Mouse (Mus musculus) hindbrain, embryonic 16.5 days (tissue): ENCODE data around the gene Ripply3. TPM values are rescaled to one million over a fixed set of nuclear protein-coding genes. Genes with fewer than 3 reads are reported as not detected.

Source experiments
- ATAC-seq: fragments of 200-750 bp; cut with Nextera tagmentation; 2 replicates; pipeline ENCODE4 v1.8.0; 2017; ENCODE audit warnings: moderate TSS enrichment, moderate library complexity
- H3K27ac ChIP-seq: fragments of 300-500 bp; sonication (generic); 2 replicates; pipeline ENCODE4 v1.5.1; 2014; ENCODE audit warnings: low read depth, mild to moderate bottlenecking, control low read depth, low read length, moderate library complexity
- H3K27me3 ChIP-seq: fragments of 300-500 bp; sonication (generic); replicated peaks from 2 replicates; pipeline ENCODE4 v1.6.1; 2014; ENCODE audit warnings: low read length; ENCODE audit not compliant: control insufficient read depth, insufficient read depth
- H3K36me3 ChIP-seq: fragments of 300-500 bp; sonication (generic); 2 replicates; pipeline ENCODE4 v1.6.1; 2014; ENCODE audit warnings: mild to moderate bottlenecking, low read length, moderate library complexity, mixed read lengths; ENCODE audit not compliant: control insufficient read depth, insufficient read depth
- H3K4me1 ChIP-seq: fragments of 300-500 bp; sonication (generic); 2 replicates; pipeline ENCODE4 v1.6.1; 2014; ENCODE audit warnings: low read depth, low read length; ENCODE audit not compliant: control insufficient read depth, insufficient read depth
- H3K4me2 ChIP-seq: fragments of 300-500 bp; sonication (generic); 2 replicates; pipeline ENCODE4 v1.6.1; 2014; ENCODE audit warnings: mild to moderate bottlenecking, low read length, control low read depth, moderate library complexity
- H3K4me3 ChIP-seq: fragments of 300-500 bp; sonication (generic); 2 replicates; pipeline ENCODE4 v1.5.1; 2014; ENCODE audit warnings: mild to moderate bottlenecking, low read length, control low read depth, moderate library complexity
- H3K9ac ChIP-seq: fragments of 300-500 bp; sonication (generic); 2 replicates; pipeline ENCODE4 v1.6.1; 2014; ENCODE audit warnings: low read depth, mild to moderate bottlenecking, control low read depth, low read length, moderate library complexity
- H3K9me3 ChIP-seq: fragments of 300-500 bp; sonication (generic); 2 replicates; pipeline ENCODE4 v1.6.1; 2014; ENCODE audit warnings: mild to moderate bottlenecking, low read length, moderate library complexity; ENCODE audit not compliant: control insufficient read depth
- WGBS: fragments of 180-500 bp; shearing (Covaris S2); extraction: QIAGEN DNeasy Blood & Tissue Kit; methylation state at CpG from one replicate; pipeline ENCODE4 v1.1.7; 2014; 5-methylcytosine and 5-hydroxymethylcytosine counted together
- polyA plus RNA-seq: library from polyadenylated mRNA; unstranded; fragments of >200 nt; fragmentation: Nextera tagmentation; extraction: Ambion mirVana; gene quantifications from 2 replicates; pipeline ENCODE4 v1.2.1, GENCODE M21; 2015

The Ripply3 gene
- polyA plus RNA-seq, 1 experiment from 2014 or later: 0.84 TPM

DNA sequence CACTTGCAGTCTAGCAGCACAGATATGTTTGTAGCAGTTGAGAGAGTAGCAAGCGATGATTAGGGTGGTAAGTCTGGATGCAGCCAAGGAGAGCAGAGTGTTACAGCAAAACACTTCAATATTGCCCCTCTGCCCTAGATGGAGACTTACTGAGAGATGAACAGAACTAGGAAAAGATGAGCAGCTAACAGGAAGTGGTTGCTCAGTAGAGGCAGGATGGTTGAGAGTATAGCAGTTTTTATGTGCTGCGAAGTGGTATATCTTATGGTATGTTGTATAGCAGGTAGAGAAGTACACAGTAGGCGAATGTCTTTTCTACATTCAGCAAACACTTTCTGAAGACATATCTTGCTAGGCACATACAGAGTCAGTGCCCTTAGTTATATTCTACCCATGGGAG is 55.1 kb downstream of the Ripply3 start:
- Histone ChIP-seq H3K27ac (no peak overlapping the region), H3K9me3 (no peaks in the 10 kb centered on the region), H3K4me2 (no peak overlapping the region), H3K36me3 (no peaks in the 10 kb centered on the region), H3K4me1 (no peaks in the 10 kb centered on the region; the same call in 1 of the 2 replicates), H3K27me3 (no peaks in the 10 kb centered on the region), H3K9ac (no peak overlapping the region), H3K4me3 (no peak overlapping the region)
- WGBS: 95% methylated on average over 3 of the region's 3 CpGs
- no peak for ATAC-seq

Other genes starting within 250 kb of the Ripply3 start
- gene Sim2, start 243.5 kb upstream of the Ripply3 start, polyA plus RNA-seq: 0.10 TPM in 1 of 2 replicates, not detected in the other
- gene Hlcs, start 14.8 kb upstream of the Ripply3 start, polyA plus RNA-seq: 7.9 and 8.3 TPM in 2 replicates
- gene Ttc3, start 42.2 kb downstream of the Ripply3 start, polyA plus RNA-seq: 889 and 920 TPM in 2 replicates
- gene Pigp, start 43.4 kb downstream of the Ripply3 start, polyA plus RNA-seq: 108 and 122 TPM in 2 replicates
- gene Vps26c, start 198.4 kb downstream of the Ripply3 start, polyA plus RNA-seq: 91.3 and 98.0 TPM in 2 replicates
- 9.4 and 9.8 TPM in 2 replicates for gene Dyrk1a, start 241.6 kb downstream of the Ripply3 start, polyA plus RNA-seq